Mouse (Mus musculus) mouse trophoblast stem cell (cell line): ENCODE data around the gene Vmn1r152.
"Not testable (repeated sequence)": the region's sequence is repeated elsewhere in the genome, so short reads cannot be mapped to it uniquely, and the experiment has no call there.

Experiments used
- in situ Hi-C, 2 experiments: fragments of 300-500 bp; cut with MseI, MboI; formaldehyde crosslinking; loops; 2 replicates in 1 of 2; 3 replicates in 1 of 2; pipeline ENCODE4 v1.15.1; 2025

The Vmn1r152 gene

GRCm38 (mm10) chr7:22522667-22523066, at the start of gene Vmn1r152:
Vmn1r152 (plus strand) TSS chr7:22522967.
- in situ Hi-C loops = not testable (repeated sequence)

- in situ Hi-C loops = not testable (repeated sequence)
Measured at GRCm38 (mm10) chr7:22499578-22499977, 23.2 kb upstream of the Vmn1r152 start, which contains the start of gene Vmn1r151. Vmn1r151 (minus strand) TSS chr7:22499678.

GRCm38 (mm10) chr7:22534787-22535186, 12.0 kb downstream of the Vmn1r152 start, which contains the start of gene Gm8677:
Gm8677 (minus strand) TSS chr7:22534887.
- in situ Hi-C loops = not testable (repeated sequence)

GRCm38 (mm10) chr7:22565243-22565642, 42.5 kb downstream of the Vmn1r152 start, which contains the start of gene Gm4201:
Gm4201 (minus strand) TSS chr7:22565343.
- in situ Hi-C loops = not testable (repeated sequence)
